Mouse (Mus musculus): Measurements from ENCODE around the gene Cd164.

- TF ChIP-seq GATA1 (IDR thresholded peaks at IDR 0.05; ENCODE audit: low read length) (no peak), TAL1 (IDR thresholded peaks at IDR 0.05; ENCODE audit: low read length) (no peak)
Measured at GRCm38 (mm10) chr10:41525696-41526095, 6.5 kb downstream of the Cd164 start.

All from erythroblast, embryonic 14.5 days (primary cell).